Mouse (Mus musculus) midbrain, embryonic 14.5 days (tissue): ENCODE data around the gene Pnp2. TPM values are rescaled to one million over a fixed set of nuclear protein-coding genes. Genes with fewer than 3 reads are reported as not detected.

Experiments
- ATAC-seq: fragments of 200-750 bp; cut with Nextera tagmentation; 2 replicates; pipeline ENCODE4 v1.8.0; 2017; ENCODE audit warnings: moderate number of reproducible peaks, moderate library complexity; ENCODE audit not compliant: low FRiP score, low TSS enrichment
- DNase-seq: peaks from one replicate; pipeline ENCODE4 v3.0.0-alpha.2; 2015
- H3K27ac ChIP-seq: fragments of 300-500 bp; sonication (generic); replicated peaks from 2 replicates; pipeline ENCODE4 v1.5.1; 2014; ENCODE audit warnings: mild to moderate bottlenecking, low read depth, low read length, moderate library complexity
- H3K27me3 ChIP-seq: fragments of 300-500 bp; sonication (generic); 2 replicates; pipeline ENCODE4 v1.6.1; 2014; ENCODE audit warnings: low read length, control low read depth, mixed read lengths; ENCODE audit not compliant: control insufficient read depth, insufficient read depth
- H3K36me3 ChIP-seq: fragments of 300-500 bp; sonication (generic); 2 replicates; pipeline ENCODE4 v1.6.1; 2014; ENCODE audit warnings: low read length, control low read depth; ENCODE audit not compliant: control insufficient read depth, insufficient read depth
- H3K4me1 ChIP-seq: fragments of 300-500 bp; sonication (generic); 2 replicates; pipeline ENCODE4 v1.6.1; 2014; ENCODE audit warnings: mild to moderate bottlenecking, antibody characterized with exemption, low read length, control low read depth; ENCODE audit not compliant: control insufficient read depth, insufficient read depth
- H3K4me2 ChIP-seq: fragments of 300-500 bp; sonication (generic); 2 replicates; pipeline ENCODE4 v1.6.1; 2014; ENCODE audit warnings: mild to moderate bottlenecking, low read length, moderate library complexity
- H3K4me3 ChIP-seq: fragments of 300-500 bp; sonication (generic); replicated peaks from 2 replicates; pipeline ENCODE4 v1.5.1; 2014; ENCODE audit warnings: low read depth, low read length
- H3K9ac ChIP-seq: fragments of 300-500 bp; sonication (generic); replicated peaks from 2 replicates; pipeline ENCODE4 v1.6.1; 2014; ENCODE audit warnings: mild to moderate bottlenecking, low read length, moderate library complexity
- H3K9me3 ChIP-seq: fragments of 300-500 bp; sonication (generic); 2 replicates; pipeline ENCODE4 v1.6.1; 2016; ENCODE audit warnings: low read length, control low read depth, mixed read lengths; ENCODE audit not compliant: control insufficient read depth
- WGBS: fragments of 180-500 bp; shearing (Covaris S2); extraction: QIAGEN DNeasy Blood & Tissue Kit; methylation state at CpG from one replicate; pipeline ENCODE4 v1.1.7; 2014; 5-methylcytosine and 5-hydroxymethylcytosine counted together
- polyA plus RNA-seq: library from polyadenylated mRNA; unstranded; fragments of >200 nt; fragmentation: Nextera tagmentation; extraction: Ambion mirVana; gene quantifications from 2 replicates; pipeline ENCODE4 v1.2.1, GENCODE M21; 2014

Gene Pnp2
- polyA plus RNA-seq, 1 experiment from 2014 or later: 0.50 TPM

GRCm38 (mm10) chr14:50981837-50982236 is 26.0 kb downstream of the Pnp2 start:
- ATAC-seq (no peak), DNase-seq (no peak)
- WGBS: 96% methylated on average over 5 of the region's 5 CpGs
- no peaks in the 10 kb centered on the region for H3K9me3 ChIP-seq
- no peak overlapping the region for H3K27ac ChIP-seq
- no peak overlapping the region for H3K4me2 ChIP-seq
- H3K4me3 ChIP-seq: no peak overlapping the region
- H3K9ac ChIP-seq: no peak overlapping the region
- H3K27me3 ChIP-seq: no peaks in the 10 kb centered on the region
- no peaks in the 10 kb centered on the region for H3K4me1 ChIP-seq
- H3K36me3 ChIP-seq: no peaks in the 10 kb centered on the region

DNA sequence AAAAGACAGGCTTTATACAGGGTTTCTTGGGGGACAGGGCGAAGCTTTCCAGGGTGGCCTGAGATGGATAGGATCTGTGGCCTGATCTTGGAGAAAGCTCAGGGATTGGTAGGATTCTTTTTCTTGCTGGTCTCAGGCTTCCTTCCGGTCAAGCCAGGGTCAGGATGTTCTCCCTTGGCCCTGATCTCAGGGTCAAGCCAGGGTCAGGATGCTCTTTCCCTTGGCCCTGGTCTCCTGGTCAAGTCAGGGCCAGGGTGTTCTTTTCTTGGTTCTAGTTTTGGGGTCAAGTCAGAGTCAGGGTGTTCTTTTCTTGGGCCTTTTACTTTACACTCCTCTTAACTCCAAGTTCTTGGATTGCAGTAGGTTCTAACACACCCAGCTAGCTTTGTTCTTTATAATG is 31.9 kb downstream of the Pnp2 start:
- Histone ChIP-seq H3K36me3 (no peaks in the 10 kb centered on the region), H3K4me2 (no peak overlapping the region)
- no peak for DNase-seq

DNA sequence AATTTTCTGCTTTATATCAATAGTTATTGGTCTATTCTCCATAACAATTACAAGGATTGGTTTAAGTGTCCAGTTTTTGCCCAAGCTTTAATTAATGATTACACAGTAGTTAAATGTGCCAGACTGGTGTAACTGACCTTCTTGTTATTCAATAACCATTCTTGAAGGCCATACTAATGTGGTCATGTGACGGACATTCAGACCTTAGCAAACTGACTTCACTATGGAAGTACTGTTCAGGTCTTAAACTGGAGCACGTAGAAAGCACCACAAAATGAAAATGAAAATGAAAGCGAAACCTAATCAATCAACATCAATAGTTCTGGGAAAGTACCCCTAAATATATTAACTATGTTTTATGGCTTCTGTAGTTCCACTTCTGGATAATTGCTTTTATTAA is 35.2 kb downstream of the Pnp2 start:
- Histone ChIP-seq H3K9me3 (no peaks in the 10 kb centered on the region), H3K4me2 (no peak overlapping the region), H3K27me3 (no peaks in the 10 kb centered on the region), H3K27ac (no peak overlapping the region), H3K36me3 (no peaks in the 10 kb centered on the region), H3K4me3 (no peak overlapping the region), H3K4me1 (no peaks in the 10 kb centered on the region), H3K9ac (no peak overlapping the region)
- 89% methylated on average over 3 of the region's 3 CpGs for WGBS
- DNase-seq (no peak), ATAC-seq (no peak)

More for the DNA sequence above, 31.9 kb downstream of the Pnp2 start:
- no peak overlapping the region for H3K27ac ChIP-seq
- H3K4me3 ChIP-seq: no peak overlapping the region
- no peak for ATAC-seq
- no peak overlapping the region for H3K9ac ChIP-seq
- no peaks in the 10 kb centered on the region for H3K4me1 ChIP-seq
- H3K9me3 ChIP-seq: no peaks in the 10 kb centered on the region
- 96% methylated on average over 2 of the region's 2 CpGs for WGBS
- H3K27me3 ChIP-seq: no peaks in the 10 kb centered on the region

DNA sequence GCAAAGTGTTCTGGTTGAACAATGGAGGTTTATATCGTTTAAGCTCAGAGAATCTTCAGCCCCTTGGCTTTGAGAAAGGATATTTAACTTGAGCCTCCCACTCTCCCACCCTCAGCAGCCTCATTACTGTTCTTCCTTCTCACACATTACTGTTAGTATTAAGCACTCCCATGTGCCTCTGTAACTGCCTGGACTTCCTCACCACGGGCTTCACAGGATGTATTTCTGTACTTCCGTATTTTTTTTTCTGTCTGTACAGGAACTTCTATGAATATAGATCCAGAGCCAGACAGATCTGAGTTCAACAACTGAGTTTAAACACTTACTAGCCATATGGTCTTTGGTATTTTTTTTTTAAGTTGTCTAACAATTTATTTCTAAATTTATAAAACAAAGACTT is 41.3 kb downstream of the Pnp2 start:
- Histone ChIP-seq H3K9ac (no peak overlapping the region), H3K27ac (no peak overlapping the region), H3K4me1 (no peaks in the 10 kb centered on the region), H3K4me2 (no peak overlapping the region), H3K4me3 (no peak overlapping the region), H3K27me3 (no peaks in the 10 kb centered on the region), H3K9me3 (no peaks in the 10 kb centered on the region), H3K36me3 (no peaks in the 10 kb centered on the region)
- no peak for DNase-seq
- WGBS: 91% methylated on average over 3 of the region's 3 CpGs
- no peak for ATAC-seq

DNA sequence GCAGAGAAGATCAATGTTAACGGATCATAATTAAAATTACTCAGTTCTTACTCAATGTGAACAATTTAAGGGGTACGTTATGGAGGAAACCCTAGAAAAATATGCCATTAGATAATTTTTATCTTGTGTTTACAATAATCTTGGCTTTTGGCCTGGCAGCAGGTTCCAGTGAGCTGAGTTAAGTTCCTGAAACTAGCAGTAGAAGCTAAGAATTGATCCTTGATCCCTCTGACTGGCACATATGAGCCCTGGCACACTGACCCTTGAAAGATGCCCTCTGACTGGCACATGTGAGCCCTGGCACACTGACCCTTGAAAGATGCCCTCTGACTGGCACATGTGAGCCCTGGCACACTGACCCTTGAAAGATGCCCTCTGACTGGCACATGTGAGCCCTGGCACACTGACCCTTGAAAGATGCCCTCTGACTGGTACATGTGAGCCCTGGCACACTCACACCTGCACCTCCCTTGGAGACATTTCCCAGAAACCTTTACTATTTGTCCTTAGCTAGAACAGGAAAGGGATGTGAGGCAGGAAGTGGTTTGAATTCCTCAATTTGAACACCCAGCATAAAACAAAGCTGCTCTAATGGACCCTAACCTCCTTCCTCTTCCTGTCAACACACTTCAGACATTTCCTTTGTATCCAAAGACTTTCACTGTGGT is 42.3 kb downstream of the Pnp2 start:
- no peaks in the 10 kb centered on the region for H3K9me3 ChIP-seq
- no peaks in the 10 kb centered on the region for H3K36me3 ChIP-seq
- DNase-seq: no peak
- H3K4me2 ChIP-seq: no peak overlapping the region
- no peaks in the 10 kb centered on the region for H3K27me3 ChIP-seq
- H3K9ac ChIP-seq: no peak overlapping the region
- WGBS: 91% methylated on average over 2 of the region's 2 CpGs
- no peak overlapping the region for H3K4me3 ChIP-seq
- no peak overlapping the region for H3K27ac ChIP-seq
- H3K4me1 ChIP-seq: no peaks in the 10 kb centered on the region
- no peak for ATAC-seq

DNA sequence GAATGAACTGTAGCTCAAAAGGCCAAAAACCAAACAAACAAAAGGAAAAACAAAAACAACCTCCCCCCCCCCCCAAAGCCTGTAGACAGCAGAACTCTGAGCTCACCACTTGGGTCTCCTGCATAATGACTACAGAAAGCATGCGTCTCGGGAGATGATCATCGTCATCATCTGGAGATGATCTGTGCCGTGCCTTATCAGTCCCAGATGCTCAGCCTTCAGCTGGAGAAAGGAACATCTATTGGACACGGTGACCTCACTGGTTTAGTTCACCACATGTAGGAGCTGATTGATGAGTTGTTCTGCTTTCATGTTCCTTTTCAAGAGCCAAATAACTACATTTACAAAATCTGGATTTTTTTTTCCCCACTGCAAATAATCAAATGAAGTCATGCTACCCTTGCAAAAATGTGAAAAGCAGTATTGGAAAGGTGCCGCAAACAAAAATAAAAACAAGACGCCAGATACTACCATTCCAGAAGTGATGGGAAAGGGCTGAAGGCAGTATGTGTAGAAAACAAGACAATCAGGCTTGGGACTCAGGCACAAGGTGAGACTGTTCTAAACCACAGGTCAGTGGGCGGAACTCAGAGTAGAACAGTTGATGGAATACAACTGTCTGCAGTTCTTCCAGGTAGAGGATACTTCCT is 51.5 kb downstream of the Pnp2 start, which contains the start of gene Rnase10:
Gene Rnase10 (plus strand): TSS at position 600 of the 650 bp plus-strand sequence.
- Histone ChIP-seq H3K4me2 (no peak within 1 kb of the TSS), H3K4me1 (no peaks in the 10 kb centered on the region), H3K27ac (no peak within 1 kb of the TSS), H3K36me3 (no peaks in the 10 kb centered on the region), H3K9ac (no peak within 1 kb of the TSS), H3K9me3 (no peaks in the 10 kb centered on the region), H3K27me3 (no peaks in the 10 kb centered on the region), H3K4me3 (no peak within 1 kb of the TSS)
- 90% methylated on average over 8 of the region's 8 CpGs for WGBS
- DNase-seq (no peak), ATAC-seq (no peak)

GRCm38 (mm10) chr14:51007914-51008713 is 52.3 kb downstream of the Pnp2 start:
- ATAC-seq: no peak
- 86% methylated on average over 13 of the region's 13 CpGs for WGBS

GRCm38 (mm10) chr14:51008781-51009180 is 53.0 kb downstream of the Pnp2 start:
- Histone ChIP-seq H3K4me1 (no peaks in the 10 kb centered on the region), H3K9ac (no peak overlapping the region), H3K36me3 (no peaks in the 10 kb centered on the region), H3K4me2 (no peak overlapping the region), H3K27me3 (no peaks in the 10 kb centered on the region), H3K9me3 (no peaks in the 10 kb centered on the region), H3K27ac (no peak overlapping the region), H3K4me3 (no peak overlapping the region)
- no peak for ATAC-seq
- no peak for DNase-seq
- WGBS: 91% methylated on average over 4 of the region's 4 CpGs

More at GRCm38 (mm10) chr14:51007914-51008713, 52.3 kb downstream of the Pnp2 start:
- H3K27me3 ChIP-seq: no peaks in the 10 kb centered on the region
- H3K9ac ChIP-seq: no peak overlapping the region
- H3K9me3 ChIP-seq: no peaks in the 10 kb centered on the region
- no peaks in the 10 kb centered on the region for H3K36me3 ChIP-seq
- no peaks in the 10 kb centered on the region for H3K4me1 ChIP-seq
- no peak overlapping the region for H3K4me3 ChIP-seq
- H3K4me2 ChIP-seq: no peak overlapping the region
- H3K27ac ChIP-seq: no peak overlapping the region
- DNase-seq: no peak
